Mouse (Mus musculus) urinary bladder, postnatal 14 days (tissue): ENCODE data around the gene Sh3pxd2a.

ENCODE experiments used
- DNase-seq: peaks from one replicate; pipeline ENCODE4 v3.0.0; 2021; ENCODE audit warnings: low spot score

The Sh3pxd2a gene

DNA sequence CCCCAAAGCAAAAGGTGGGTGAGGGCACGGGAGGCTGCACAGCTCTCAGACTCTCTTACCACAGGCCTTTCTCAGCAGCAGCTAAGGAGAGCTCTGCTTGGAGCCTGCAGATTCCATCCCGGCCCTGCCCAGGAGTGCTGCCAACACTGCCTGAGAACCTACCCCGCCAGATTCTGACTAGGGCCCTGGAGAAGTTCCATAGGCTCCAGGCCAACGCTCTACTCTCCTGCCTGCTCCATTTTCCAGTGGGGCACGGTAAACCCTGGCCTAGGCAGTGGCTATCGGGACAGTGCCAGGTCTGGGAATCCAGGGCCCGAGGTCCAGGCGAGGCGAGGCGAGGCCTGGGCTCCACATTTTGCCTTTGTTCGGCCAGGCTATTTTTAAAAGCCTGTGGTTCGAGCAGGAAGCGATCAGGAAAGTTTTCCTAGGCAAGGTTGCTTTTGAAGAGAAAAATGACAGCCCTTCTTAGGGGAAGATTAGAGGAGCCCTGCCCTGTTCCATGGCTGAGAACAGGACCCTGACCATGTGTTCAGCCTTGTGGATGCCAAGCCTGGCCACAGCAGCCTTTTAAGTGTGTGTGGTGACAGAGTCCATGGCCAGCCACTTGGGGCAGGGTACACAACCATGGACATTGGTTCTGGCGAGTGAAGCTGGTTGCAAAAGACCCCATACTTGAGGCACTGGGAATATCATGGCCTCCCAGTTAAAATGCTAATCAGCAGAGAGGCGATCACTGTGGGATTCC lies 184.2 kb downstream of the Sh3pxd2a start:
- DNase-seq: peak; percentile 85

DNA sequence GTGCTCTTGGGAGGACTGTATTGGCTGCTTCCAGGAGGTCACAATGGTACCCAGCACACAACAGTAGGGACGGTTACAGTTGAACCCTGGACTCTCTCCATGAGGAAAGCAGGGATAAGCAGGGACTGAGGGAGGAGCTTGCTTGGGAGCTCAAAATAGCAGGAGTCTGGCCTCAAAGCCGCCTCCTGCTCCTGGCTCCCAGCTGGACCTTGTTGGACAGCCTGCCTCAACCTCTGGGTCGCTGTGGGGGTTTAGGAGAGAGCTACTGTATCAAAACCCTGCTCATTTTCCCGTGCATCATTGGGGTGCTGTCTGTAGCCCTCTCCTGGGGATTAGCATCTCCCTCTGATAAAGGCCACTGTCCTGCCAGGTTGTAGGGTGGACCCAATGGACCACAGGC lies 184.8 kb downstream of the Sh3pxd2a start:
- no peak for DNase-seq

DNA sequence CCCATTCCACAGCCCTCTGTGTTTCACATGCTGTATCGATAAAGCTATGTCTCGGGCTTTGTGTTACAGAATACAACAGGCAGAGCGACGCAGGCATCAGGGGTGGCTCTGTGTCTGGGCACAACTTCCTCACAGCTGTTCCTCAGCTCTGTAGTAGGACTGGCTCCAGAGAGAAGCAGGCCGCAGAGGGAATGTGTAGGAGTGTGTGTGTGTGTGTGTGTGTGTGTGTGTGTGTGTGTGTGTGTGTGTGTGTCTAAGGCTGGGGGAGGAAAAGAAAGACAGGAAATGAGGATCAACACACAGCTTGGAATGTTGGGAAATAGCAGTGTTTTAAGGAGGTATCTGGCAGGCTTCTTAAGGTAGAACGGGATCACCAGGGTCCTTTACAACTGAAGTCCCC lies 187.5 kb downstream of the Sh3pxd2a start:
- no peak for DNase-seq

DNA sequence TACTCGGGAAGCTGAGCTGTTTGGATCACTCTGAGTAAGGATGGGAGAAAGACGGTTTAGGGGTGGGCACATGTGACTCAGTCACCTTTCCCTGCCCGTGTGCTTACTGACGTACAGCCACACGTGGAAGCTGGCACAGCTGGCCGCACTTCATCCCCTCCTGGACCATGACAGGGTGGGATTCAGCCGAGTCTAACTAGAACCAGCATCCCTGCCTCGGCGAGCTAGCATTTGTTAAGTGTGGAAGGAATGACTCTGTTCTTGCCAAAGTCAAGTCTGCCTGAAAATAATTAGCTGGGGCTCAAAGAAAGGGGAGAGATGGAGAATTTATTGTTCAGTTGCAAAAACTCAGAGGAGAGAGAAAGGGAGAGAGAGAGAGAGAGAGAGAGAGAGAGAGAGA lies 193.7 kb downstream of the Sh3pxd2a start:
- DNase-seq: no peak

DNA sequence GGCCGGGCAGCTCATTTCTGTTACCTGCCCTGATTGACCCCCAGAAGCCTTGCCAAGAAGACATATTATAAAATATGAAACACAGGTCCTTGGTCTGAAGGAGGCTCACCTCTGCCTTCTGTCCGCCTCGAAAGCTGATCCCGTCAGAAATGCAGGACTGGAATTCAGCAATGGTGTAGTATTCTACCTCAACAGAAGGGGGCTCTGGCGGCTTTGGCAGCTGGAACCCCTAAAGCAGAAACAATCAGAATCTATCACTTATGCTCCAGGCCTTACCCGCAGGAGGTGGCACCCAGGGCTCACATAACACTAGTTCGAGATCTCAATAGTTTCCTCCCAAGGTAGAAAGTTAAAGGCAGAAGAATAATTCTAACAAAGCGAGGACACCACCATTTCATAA lies 194.5 kb downstream of the Sh3pxd2a start:
- DNase-seq: no peak

DNA sequence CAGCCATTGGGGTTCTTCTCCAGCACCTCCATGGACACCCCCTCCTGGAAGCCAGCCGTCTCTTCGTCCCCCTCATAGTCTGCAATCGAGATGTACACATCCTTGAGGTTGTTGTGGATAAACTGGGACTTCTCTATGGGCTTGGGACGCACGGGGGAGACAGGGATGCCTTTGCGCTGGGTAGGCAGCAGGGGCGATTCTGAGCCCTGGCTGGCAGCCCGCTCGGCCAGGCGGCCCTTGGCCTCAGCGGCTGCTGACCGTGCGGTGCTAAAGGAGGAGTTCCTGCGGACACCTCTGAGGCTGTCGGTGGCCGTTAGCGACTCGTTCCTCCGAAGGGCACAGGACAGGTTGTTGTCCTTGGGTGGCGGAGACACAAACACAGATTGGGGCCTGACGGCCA lies 197.1 kb downstream of the Sh3pxd2a start:
- DNase-seq: no peak

DNA sequence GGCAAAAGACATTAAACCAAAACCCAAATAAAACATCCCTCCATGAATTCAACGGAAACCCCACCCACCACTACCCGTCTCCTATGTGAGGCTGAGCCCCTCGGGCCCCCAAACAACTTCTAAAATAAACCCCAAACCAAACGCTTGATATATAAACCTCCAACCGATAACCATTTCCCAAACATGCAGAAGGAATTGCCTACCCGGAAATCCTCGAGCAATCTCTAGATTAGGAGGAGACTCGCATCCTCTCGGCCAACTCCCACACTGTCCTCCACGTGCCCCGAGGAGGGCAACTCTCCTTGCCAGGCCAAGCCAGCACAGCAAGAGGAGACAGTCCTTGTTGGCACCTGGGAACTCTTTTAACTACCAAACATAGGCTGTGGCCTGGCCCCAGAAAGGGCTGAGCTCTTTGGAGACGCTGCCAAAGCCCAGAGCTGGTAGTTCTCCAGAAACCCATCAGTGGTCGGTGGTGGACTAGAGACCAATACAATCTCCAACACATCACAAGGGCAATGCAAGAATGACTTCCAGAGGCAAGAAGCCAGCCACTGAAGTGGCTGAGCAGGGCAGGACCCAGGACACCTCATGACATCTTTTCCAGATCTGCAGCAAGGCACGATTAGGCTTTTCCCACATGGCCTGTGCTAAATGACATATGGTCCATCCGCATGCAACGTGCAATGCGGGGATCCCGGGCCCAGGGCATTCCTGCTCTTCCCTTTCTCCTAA lies 198.0 kb downstream of the Sh3pxd2a start:
- no peak for DNase-seq

DNA sequence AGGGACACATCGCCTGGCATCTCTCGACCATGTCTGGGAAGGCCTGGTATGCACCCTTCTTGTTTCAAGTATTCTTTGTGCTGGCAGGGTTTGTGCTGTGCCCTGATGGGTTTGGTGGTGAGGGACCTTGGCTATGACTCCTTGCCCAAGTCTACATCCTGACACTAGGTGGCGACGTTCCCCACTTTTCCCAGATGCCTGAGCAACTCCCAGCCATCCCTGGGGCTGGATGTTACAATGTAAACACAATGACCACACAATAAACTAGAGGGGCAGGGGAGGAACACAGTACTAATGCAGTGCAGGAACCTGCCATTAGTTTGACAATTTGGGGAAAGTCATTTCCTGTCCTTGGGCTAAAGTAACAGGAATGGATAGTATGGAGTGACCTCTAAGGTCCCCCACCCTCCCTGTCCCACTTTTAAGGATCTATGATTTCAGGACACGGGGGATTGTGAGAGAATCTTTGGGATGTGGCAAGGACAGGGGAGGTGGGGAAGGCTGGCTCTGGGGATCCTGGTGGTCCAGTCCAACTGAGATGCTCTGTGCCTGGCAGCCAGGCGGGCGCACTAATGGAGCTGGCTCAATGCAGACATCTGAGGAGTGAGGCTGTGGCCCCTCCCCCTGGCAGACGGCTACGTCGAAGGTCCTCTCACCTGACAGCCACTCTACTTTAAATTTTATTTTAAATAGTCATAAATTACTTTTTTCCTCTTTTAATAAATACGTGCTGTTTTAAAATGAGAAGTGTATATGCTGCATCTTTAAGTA lies 199.7 kb downstream of the Sh3pxd2a start:
- peak; percentile 82 for DNase-seq

DNA sequence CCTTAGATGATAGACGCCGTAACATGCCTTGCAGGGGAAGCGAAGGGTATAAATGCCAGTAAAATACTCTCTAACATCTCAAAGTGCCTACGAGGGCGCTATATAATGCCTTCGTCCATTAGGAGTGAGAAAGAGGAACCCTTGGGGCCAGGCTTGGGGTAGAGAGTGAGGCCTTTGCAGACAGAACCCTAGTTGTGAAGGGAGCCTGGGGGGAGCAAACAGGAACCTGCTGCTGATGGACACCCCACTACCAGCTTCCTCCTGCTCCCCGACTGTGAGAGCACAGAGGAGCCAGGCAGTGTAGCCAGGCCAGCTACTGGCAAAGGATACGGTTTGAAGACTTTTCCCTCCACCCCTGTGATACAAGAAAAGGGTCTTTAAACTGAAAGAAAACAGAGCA lies 200.6 kb downstream of the Sh3pxd2a start:
- DNase-seq: no peak

DNA sequence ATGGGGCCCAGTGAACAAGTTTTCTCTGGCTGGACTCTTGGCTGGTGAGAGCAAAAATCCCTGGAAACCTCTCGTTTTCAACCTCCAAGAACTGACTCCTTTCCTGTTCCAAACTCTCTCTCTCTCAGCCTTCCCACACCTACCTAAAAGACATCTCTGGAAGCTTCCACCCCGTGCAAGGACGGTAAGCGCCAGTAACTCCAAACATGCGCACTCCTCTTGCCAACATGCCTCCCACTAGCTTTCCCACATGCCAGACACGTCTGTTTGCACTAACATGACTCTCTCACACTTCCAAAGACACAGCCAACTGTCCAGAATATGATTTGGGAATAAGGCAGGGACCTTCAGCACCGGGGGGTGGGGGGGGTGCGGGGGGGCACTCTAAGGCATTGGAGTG lies 203.0 kb downstream of the Sh3pxd2a start:
- no peak for DNase-seq

DNA sequence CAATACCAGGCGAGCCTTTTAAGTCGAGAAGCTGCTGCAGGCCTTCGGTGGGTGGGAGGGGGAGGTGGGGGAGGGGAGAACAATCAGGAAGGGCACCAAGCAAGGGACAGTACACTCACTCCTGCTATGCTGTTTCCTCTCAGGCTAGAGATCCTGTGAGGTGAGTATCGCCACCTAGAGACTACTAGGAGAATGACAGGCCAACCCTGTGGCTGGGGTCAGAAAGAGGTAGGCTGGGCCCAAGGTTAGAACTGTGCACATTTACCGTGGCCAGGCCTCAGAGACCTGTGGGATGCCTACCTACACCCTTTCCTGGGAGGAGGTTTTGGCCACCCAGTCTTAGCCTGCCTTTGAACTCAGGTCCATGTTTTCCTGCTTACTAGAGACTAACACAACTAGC lies 204.6 kb downstream of the Sh3pxd2a start:
- DNase-seq: no peak

DNA sequence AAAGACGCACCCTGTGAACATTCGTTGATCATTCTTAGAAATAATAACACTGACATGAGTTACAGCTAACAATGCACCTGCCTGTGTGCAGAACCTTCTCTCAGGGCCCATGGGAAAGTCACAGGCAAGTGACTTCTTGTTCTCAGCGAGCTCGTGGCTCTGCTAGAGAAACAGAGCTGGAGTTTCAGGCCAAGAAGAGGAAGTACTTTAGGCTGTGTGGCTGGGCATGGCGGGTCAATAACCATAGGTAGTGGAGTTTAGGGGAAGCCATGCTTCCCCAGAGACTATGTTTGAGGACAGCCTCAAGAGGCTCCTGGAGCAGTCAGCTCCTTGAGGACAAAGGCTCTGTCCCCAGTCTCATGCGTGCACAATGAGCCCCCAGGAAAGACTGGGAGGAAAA lies 208.3 kb downstream of the Sh3pxd2a start:
- DNase-seq: no peak

DNA sequence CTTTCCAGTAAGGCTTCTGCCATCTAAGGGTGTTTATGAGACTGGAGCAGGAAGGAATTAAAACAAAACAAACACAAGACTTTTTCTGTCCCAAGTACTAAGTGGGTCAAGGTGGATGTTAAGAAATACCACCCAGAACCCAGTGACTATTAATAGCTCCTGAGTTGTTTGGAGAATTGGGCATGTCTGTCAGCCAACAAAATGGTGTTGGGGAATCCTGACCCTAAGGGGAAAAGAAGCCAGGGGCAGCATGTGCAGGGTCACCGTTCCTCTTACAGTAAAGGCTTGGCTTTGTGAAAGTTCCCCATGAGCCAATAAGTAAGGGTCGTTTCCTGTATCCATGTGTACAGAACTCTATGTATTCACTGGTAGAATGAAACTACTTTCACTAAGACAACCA lies 209.2 kb downstream of the Sh3pxd2a start:
- DNase-seq: no peak

DNA sequence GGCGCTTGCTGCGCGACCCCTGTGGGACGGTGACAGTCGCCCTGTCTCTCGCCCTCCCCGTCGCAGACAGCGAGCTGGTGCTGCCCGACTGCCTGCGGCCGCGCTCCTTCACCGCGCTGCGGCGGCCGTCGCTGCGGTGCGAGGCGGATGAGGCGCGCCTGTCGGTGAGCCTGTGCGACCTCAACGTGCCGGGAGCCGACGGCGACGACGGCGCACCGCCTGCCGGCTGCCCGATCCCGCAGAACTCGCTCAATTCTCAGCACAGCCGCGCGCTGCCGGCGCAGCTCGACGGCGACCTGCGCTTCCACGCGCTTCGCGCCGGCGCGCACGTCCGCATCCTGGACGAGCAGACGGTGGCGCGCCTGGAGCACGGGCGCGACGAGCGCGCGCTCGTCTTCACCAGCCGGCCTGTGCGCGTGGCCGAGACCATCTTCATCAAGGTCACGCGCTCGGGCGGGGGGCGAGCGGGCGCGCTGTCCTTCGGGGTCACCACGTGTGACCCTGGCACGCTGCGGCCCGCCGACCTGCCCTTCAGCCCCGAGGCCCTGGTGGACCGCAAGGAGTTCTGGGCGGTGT lies 211.1 kb downstream of the Sh3pxd2a start:
- DNase-seq: no peak

DNA sequence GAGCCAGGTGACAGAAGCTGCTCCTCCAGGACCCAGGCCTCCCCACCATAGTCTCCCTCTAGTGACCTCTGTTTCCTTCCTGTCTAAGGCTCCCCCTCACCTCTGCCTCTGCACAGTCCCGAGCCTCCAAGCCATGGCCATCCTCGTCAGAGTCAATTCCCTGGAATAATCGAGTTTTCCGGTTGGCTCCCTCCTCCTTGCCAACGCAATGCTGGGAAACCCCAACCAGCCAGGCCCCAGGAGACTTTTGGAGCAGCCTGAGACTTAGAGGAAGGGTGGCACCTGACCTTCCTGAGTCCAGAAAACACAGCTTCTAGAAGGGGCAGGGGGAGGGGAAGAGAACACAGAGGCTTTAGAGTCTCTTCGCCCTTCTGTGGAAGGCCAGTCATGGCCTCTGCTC lies 213.3 kb downstream of the Sh3pxd2a start:
- DNase-seq: no peak

DNA sequence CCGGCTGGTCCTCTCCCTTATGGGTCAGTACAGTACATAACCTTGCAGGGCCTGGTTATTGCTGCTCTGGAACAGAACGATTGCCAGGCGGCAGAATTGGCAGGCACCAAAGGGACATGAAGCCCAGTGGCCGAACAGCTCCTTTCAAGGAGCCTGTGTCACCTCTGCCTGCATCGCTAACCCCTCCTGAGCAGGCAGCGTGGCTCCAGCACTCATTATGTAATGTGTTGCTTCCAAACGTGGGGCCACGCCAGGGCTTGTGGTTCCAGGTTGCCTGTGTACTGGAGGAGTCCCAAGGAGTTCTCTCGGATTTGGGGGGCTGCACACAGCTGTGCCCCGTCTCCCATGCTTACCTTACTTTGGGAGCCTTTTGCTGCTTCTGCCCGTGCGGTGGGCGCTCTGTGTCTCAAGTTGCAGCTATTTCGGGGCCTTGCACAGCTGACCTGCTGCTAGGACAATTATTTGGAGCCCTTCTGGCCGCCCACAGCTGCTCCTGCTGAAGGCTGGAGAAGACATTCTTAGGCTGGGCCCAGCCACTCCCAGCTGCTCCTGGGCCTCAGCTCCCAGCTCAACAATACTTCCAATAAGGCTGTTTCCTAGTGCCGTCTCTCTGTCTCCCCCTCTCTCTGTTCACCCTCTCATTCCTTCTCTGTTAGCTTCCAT lies 215.2 kb downstream of the Sh3pxd2a start:
- DNase-seq: no peak

DNA sequence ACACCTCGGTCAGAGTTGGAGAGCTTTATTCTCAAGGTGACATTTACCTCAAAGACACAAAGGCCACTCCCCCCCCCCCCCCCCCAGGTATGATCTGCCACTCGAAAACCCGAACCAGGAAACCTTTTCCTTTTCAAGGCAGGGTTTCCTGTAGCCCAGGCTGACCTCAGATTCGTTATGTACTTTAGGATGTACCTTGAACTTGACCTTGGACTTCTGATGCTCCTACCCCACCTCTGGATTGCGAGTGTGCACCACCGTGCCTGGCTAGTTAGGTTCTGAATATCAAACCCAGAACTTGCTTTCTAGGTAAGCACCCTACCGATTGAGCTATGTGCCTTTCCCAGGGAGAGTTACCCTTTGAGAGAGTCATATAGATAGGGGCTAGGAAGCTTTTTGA lies 215.9 kb downstream of the Sh3pxd2a start:
- no peak for DNase-seq

DNA sequence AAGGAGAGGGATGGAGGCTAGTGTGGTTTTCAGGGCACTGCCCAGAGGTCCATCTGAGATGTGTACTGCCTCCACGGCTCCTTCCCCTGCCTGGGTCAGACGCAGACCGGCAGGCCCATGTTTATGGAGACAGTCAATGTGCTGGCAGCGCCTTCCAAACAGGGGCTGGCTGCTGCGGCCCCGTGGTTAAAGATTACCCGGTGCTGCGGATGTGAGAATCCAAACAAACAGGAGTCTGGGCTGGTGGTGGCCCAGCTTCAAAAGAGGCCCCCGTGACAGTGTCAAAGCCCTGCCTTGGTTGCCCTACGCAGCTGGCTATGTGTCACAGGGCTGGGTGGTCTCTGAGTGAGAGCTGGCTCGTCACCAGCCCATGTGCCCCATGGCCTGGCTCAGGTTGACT lies 216.4 kb downstream of the Sh3pxd2a start:
- no peak for DNase-seq

DNA sequence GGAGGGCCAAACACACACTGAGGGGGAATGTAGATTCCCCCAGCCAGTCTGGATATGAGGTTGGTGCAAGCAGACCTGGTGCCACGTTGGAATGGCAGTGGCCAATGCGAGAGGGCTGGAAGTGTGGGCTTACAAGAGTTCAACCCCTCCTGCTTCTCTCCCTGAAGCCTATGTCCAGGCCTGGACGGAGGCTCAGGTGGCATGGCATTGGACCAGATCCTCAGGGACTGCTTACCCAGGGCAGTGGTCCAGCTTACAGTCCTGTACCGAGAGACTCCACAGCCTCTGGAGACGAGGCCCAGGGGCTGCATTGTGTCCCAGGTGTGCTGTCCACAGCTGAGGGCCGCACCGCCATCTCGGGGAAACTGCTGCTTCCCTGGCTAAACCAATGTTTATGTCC lies 218.7 kb downstream of the Sh3pxd2a start:
- no peak for DNase-seq

DNA sequence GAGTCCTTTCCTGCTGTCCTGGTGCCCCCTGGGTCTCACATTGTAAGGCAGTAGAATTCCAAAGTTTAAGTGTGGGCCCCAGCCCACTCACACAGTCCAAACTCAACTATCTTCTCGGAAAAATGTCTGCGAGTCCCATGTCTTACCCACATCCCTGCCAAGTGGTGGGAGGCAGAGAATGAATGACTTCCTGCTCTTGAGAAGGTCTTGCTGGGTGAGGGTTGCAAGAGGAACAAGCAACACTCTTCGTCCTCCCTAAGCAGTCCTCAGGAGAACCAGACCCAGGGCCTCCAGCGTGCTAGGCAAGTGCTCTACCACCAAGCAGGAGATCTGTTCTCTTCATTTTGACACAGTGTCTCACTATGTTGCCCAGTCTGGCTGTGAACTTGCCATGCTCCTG lies 222.0 kb downstream of the Sh3pxd2a start:
- no peak for DNase-seq

DNA sequence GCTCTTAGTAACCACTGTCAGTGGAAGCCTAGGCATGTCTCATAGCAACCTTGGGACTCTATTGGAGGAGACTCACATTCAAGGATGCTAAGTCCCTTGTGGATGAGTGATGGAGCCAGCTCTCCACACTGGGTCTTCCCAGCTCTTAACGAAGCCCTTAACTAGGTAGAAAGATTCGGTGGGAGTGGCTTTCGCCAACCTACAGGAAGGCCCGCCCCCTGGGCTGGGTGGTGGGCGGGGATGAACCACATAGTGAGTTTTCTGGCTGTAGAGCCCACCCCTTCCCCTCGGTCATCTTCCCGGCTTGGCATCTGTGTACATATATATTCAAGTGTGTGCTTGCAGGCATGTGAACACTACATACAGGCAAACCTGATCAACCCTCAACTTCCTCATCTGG lies 223.2 kb downstream of the Sh3pxd2a start:
- DNase-seq: no peak

DNA sequence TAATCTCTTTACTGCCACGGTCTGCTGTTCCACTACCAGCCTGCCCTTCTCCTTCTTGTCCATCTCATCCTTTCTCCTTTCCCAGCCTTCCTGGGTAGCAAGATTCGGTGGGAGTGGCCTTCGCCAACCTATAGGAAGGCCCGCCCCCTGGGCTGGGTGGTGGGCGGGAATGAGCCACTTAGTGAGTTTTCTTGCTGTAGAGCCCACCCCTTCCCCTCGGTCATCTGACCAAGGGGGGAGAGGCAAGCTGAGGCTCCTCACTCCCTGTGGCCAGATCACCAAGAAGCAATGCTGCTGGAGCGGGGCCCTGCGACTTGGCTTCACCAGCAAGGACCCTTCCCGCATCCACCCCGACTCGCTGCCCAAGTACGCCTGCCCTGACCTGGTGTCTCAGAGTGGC lies 224.1 kb downstream of the Sh3pxd2a start:
- DNase-seq: no peak
